Mouse (Mus musculus) hindbrain, embryonic 16.5 days (tissue): ENCODE data around the gene Rtl10. TPM values are rescaled to one million over a fixed set of nuclear protein-coding genes. Genes with fewer than 3 reads are reported as not detected.
A peak's percentile ranks its signal among the peaks of the same experiment; 100 is the strongest.
"Not testable (repeated sequence)": the region's sequence is repeated elsewhere in the genome, so short reads cannot be mapped to it uniquely, and the experiment has no call there.

Source experiments
- ATAC-seq: fragments of 200-750 bp; cut with Nextera tagmentation; 2 replicates; pipeline ENCODE4 v1.8.0; 2017; ENCODE audit warnings: moderate TSS enrichment, moderate library complexity
- H3K27ac ChIP-seq: fragments of 300-500 bp; sonication (generic); 2 replicates; pipeline ENCODE4 v1.5.1; 2014; ENCODE audit warnings: low read depth, mild to moderate bottlenecking, control low read depth, low read length, moderate library complexity
- H3K27me3 ChIP-seq: fragments of 300-500 bp; sonication (generic); replicated peaks from 2 replicates; pipeline ENCODE4 v1.6.1; 2014; ENCODE audit warnings: low read length; ENCODE audit not compliant: control insufficient read depth, insufficient read depth
- H3K36me3 ChIP-seq: fragments of 300-500 bp; sonication (generic); 2 replicates; pipeline ENCODE4 v1.6.1; 2014; ENCODE audit warnings: mild to moderate bottlenecking, low read length, moderate library complexity, mixed read lengths; ENCODE audit not compliant: control insufficient read depth, insufficient read depth
- H3K4me1 ChIP-seq: fragments of 300-500 bp; sonication (generic); 2 replicates; pipeline ENCODE4 v1.6.1; 2014; ENCODE audit warnings: low read depth, low read length; ENCODE audit not compliant: control insufficient read depth, insufficient read depth
- H3K4me2 ChIP-seq: fragments of 300-500 bp; sonication (generic); 2 replicates; pipeline ENCODE4 v1.6.1; 2014; ENCODE audit warnings: mild to moderate bottlenecking, low read length, control low read depth, moderate library complexity
- H3K4me3 ChIP-seq: fragments of 300-500 bp; sonication (generic); 2 replicates; pipeline ENCODE4 v1.5.1; 2014; ENCODE audit warnings: mild to moderate bottlenecking, low read length, control low read depth, moderate library complexity
- H3K9ac ChIP-seq: fragments of 300-500 bp; sonication (generic); 2 replicates; pipeline ENCODE4 v1.6.1; 2014; ENCODE audit warnings: low read depth, mild to moderate bottlenecking, control low read depth, low read length, moderate library complexity
- H3K9me3 ChIP-seq: fragments of 300-500 bp; sonication (generic); 2 replicates; pipeline ENCODE4 v1.6.1; 2014; ENCODE audit warnings: mild to moderate bottlenecking, low read length, moderate library complexity; ENCODE audit not compliant: control insufficient read depth
- WGBS: fragments of 180-500 bp; shearing (Covaris S2); extraction: QIAGEN DNeasy Blood & Tissue Kit; methylation state at CpG from one replicate; pipeline ENCODE4 v1.1.7; 2014; 5-methylcytosine and 5-hydroxymethylcytosine counted together
- polyA plus RNA-seq: library from polyadenylated mRNA; unstranded; fragments of >200 nt; fragmentation: Nextera tagmentation; extraction: Ambion mirVana; gene quantifications from 2 replicates; pipeline ENCODE4 v1.2.1, GENCODE M21; 2015

Gene Rtl10
- polyA plus RNA-seq, 1 experiment from 2014 or later = 3.2 TPM

- Histone ChIP-seq H3K4me2 (no peak overlapping the region), H3K4me1 (no peaks in the 10 kb centered on the region), H3K36me3 (no peaks in the 10 kb centered on the region), H3K27me3 (no peaks in the 10 kb centered on the region), H3K4me3 (no peak overlapping the region), H3K27ac (no peak overlapping the region), H3K9me3 (no peaks in the 10 kb centered on the region), H3K9ac (no peak overlapping the region)
- no peak for ATAC-seq
Measured at GRCm38 (mm10) chr16:18518091-18518490, 19.4 kb downstream of the Rtl10 start.

GRCm38 (mm10) chr16:18523563-18524245, 25.0 kb downstream of the Rtl10 start:
- no peak overlapping the region for H3K9ac ChIP-seq
- no peak overlapping the region for H3K4me3 ChIP-seq
- H3K9me3 ChIP-seq = no peaks in the 10 kb centered on the region
- H3K4me2 ChIP-seq = no peak overlapping the region
- H3K4me1 ChIP-seq = no peaks in the 10 kb centered on the region
- no peaks in the 10 kb centered on the region for H3K36me3 ChIP-seq
- no peak overlapping the region for H3K27ac ChIP-seq
- 95% methylated on average over 8 of the region's 8 CpGs for WGBS
- no peak for ATAC-seq
- H3K27me3 ChIP-seq = no peaks in the 10 kb centered on the region

GRCm38 (mm10) chr16:18528656-18529055, 30.0 kb downstream of the Rtl10 start:
- H3K27ac ChIP-seq = no peak overlapping the region
- no peak for ATAC-seq
- no peak overlapping the region for H3K9ac ChIP-seq
- H3K27me3 ChIP-seq = no peaks in the 10 kb centered on the region
- H3K4me1 ChIP-seq = no peaks in the 10 kb centered on the region
- 0 out of 2 replicates have a peak, but pooled peaks cover 3% of the 10 kb centered on the region for H3K9me3 ChIP-seq
- H3K4me3 ChIP-seq = no peak overlapping the region
- H3K4me2 ChIP-seq = no peak overlapping the region
- 87% methylated on average over 5 of the region's 5 CpGs for WGBS
- H3K36me3 ChIP-seq = no peaks in the 10 kb centered on the region

- not testable (repeated sequence) for H3K27ac ChIP-seq, H3K4me1 ChIP-seq
- WGBS = 94% methylated on average over 7 of the region's 7 CpGs
Measured at GRCm38 (mm10) chr16:18533061-18533460, 34.4 kb downstream of the Rtl10 start.

GRCm38 (mm10) chr16:18537407-18537990, 38.8 kb downstream of the Rtl10 start:
- Histone ChIP-seq H3K4me1 (no peaks in the 10 kb centered on the region), H3K27ac (no peak overlapping the region), H3K4me3 (no peak overlapping the region), H3K4me2 (no peak overlapping the region), H3K36me3 (no peaks in the 10 kb centered on the region), H3K9me3 (no peaks in the 10 kb centered on the region), H3K9ac (no peak overlapping the region), H3K27me3 (no peaks in the 10 kb centered on the region)
- no peak for ATAC-seq
- 83% methylated on average over 3 of the region's 3 CpGs for WGBS

More at GRCm38 (mm10) chr16:18533061-18533460, 34.4 kb downstream of the Rtl10 start:
- not testable (repeated sequence) for H3K27me3 ChIP-seq, H3K4me3 ChIP-seq, H3K4me2 ChIP-seq, H3K9ac ChIP-seq, H3K36me3 ChIP-seq, H3K9me3 ChIP-seq
- ATAC-seq = peak; percentile 98

- H3K27ac ChIP-seq = no peak overlapping the region
- no peak overlapping the region for H3K4me2 ChIP-seq
- H3K9me3 ChIP-seq = no peaks in the 10 kb centered on the region
- ATAC-seq = no peak
- peaks cover 5% of the 10 kb centered on the region for H3K4me1 ChIP-seq
- no peak overlapping the region for H3K4me3 ChIP-seq
- H3K9ac ChIP-seq = no peak overlapping the region
- H3K27me3 ChIP-seq = no peaks in the 10 kb centered on the region
- H3K36me3 ChIP-seq = no peaks in the 10 kb centered on the region
- WGBS = 77% methylated on average over 6 of the region's 6 CpGs
Measured at GRCm38 (mm10) chr16:18539281-18539680, 40.6 kb downstream of the Rtl10 start.

- Histone ChIP-seq H3K27ac (no peak overlapping the region), H3K4me1 (peaks cover 5% of the 10 kb centered on the region), H3K36me3 (no peaks in the 10 kb centered on the region), H3K4me3 (no peak overlapping the region), H3K9me3 (no peaks in the 10 kb centered on the region), H3K27me3 (no peaks in the 10 kb centered on the region), H3K9ac (no peak overlapping the region), H3K4me2 (no peak overlapping the region)
- whole genome bisulfite sequencing = 29% methylated on average over 8 of the region's 8 CpGs
- ATAC-seq = peak; percentile 53
Measured at GRCm38 (mm10) chr16:18543151-18543829, 44.6 kb downstream of the Rtl10 start.

- 60% methylated on average over 5 of the region's 5 CpGs for WGBS
- Histone ChIP-seq H3K9ac (no peak overlapping the region), H3K27me3 (no peaks in the 10 kb centered on the region), H3K4me1 (peaks cover 5% of the 10 kb centered on the region), H3K27ac (no peak overlapping the region), H3K9me3 (no peaks in the 10 kb centered on the region), H3K4me2 (no peak overlapping the region), H3K4me3 (no peak overlapping the region), H3K36me3 (no peaks in the 10 kb centered on the region)
- no peak for ATAC-seq
Measured at GRCm38 (mm10) chr16:18547891-18548290, 49.2 kb downstream of the Rtl10 start.
